Mouse (Mus musculus) heart, adult 18-20 months (tissue): ENCODE results near the gene Ssh1. TPM values are rescaled to one million over a fixed set of nuclear protein-coding genes. Genes with fewer than 3 reads are reported as not detected.
A peak's percentile ranks its signal among the peaks of the same experiment; 100 is the strongest.

Source experiments
- DNase-seq, 2 experiments: peaks; one replicate each; pipeline ENCODE4 v3.0.0; 2021 to 2022; ENCODE audit warnings: mixed read lengths in 1 of 2
- total RNA-seq, 2 experiments: library from RNA; stranded (reverse); gene quantifications; 2 replicates each; pipeline ENCODE4 v1.2.3; 2021

Gene Ssh1
- total RNA-seq, 2 experiments from 2014 or later: 13.5 to 13.6 TPM

GRCm38 (mm10) chr5:113889912-113890311 lies 103.8 kb downstream of the Ssh1 start:
- DNase-seq: no peak

GRCm38 (mm10) chr5:113889181-113889906 lies 104.3 kb downstream of the Ssh1 start:
- peak in 1 of 2 experiments; percentile 70 for DNase-seq

GRCm38 (mm10) chr5:113888186-113888795 lies 105.4 kb downstream of the Ssh1 start:
- DNase-seq: no peak

- peak; percentile 72 to 75 for DNase-seq
Measured at GRCm38 (mm10) chr5:113887132-113887531, 106.6 kb downstream of the Ssh1 start.

Other genes starting within 250 kb of the Ssh1 start
- gene Sart3, start 221.4 kb downstream of the Ssh1 start, total RNA-seq: 10 to 100 TPM in 1 of 2 experiments, 1 to 10 TPM in 1; 9.9 to 11.3 TPM
- 100 to 1,000 TPM; 207 to 210 TPM for gene Iscu, start 221.1 kb downstream of the Ssh1 start, total RNA-seq
- 1 to 10 TPM; 2.7 to 5.1 TPM for gene Tmem119, start 193.4 kb downstream of the Ssh1 start, total RNA-seq
- gene Selplg, start 161.2 kb downstream of the Ssh1 start, total RNA-seq: 1 to 10 TPM; 4.4 to 7.3 TPM
- 10 to 100 TPM; 30.3 to 33.1 TPM for gene Coro1c, start 85.1 kb downstream of the Ssh1 start, total RNA-seq
- gene Dao, start 9.8 kb upstream of the Ssh1 start, total RNA-seq: not detected
- 10 to 100 TPM; 10.4 to 11.6 TPM for gene Usp30, start 71.6 kb upstream of the Ssh1 start, total RNA-seq
- not detected for gene Svop, start 97.7 kb upstream of the Ssh1 start, total RNA-seq
- 1 to 10 TPM; 1.3 to 1.5 TPM for gene Alkbh2, start 134.3 kb upstream of the Ssh1 start, total RNA-seq
- 10 to 100 TPM; 24.8 to 26.0 TPM for gene Ung, start 136.5 kb upstream of the Ssh1 start, total RNA-seq
- 100 to 1,000 TPM; 238 to 247 TPM for gene Acacb, start 152.6 kb upstream of the Ssh1 start, total RNA-seq